Mouse (Mus musculus): ENCODE measurements around the gene Fancl.

- TF ChIP-seq CTCF (IDR thresholded peaks at IDR 0.05; ENCODE audit: borderline replicate concordance, insufficient read depth, low read length) = no peak
- TF ChIP-seq POLR2A (IDR thresholded peaks at IDR 0.05; ENCODE audit: low read depth, low read length) = no peak
Observed at GRCm38 (mm10) chr11:26449789-26450188, 63.9 kb downstream of the Fancl start.
